Mouse (Mus musculus) heart, postnatal 0 days (tissue): ENCODE results near the gene Amph.

ENCODE experiments used
- CTCF ChIP-seq: IDR thresholded peaks from 2 replicates; pipeline ENCODE4 v1.5.1; 2016; ENCODE audit warnings: antibody characterized with exemption, control low read depth, low read depth
- EP300 ChIP-seq: IDR thresholded peaks from 2 replicates; pipeline ENCODE4 v1.6.1; 2016; ENCODE audit warnings: antibody characterized with exemption, low read depth

DNA sequence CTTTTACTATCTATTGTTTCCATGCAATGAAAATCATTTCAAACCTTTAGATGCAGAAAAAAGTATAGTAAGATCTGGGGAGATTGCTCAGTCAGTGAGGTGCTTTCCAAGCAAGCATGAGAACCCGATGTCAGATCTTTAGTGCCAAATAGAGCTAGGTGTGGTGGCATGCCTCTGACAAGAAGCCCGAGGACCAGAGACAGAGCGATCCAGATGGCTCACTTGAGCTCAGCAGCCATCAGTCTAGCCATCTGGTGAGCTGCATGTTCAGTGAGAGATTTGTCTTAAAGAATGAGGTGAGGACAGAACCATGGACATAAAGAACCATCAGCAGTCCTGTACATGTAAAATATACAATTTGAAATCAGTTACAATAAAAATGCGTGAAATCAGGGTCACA is 149.1 kb downstream of the Amph start:
- TF ChIP-seq CTCF (no peak), EP300 (no peak)
